Mouse (Mus musculus): ENCODE data around the gene Pygl.
A peak's percentile ranks its signal among the peaks of the same experiment; 100 is the strongest.
"Not testable (repeated sequence)": the region's sequence is repeated elsewhere in the genome, so short reads cannot be mapped to it uniquely, and the experiment has no call there.

The Pygl gene

DNA sequence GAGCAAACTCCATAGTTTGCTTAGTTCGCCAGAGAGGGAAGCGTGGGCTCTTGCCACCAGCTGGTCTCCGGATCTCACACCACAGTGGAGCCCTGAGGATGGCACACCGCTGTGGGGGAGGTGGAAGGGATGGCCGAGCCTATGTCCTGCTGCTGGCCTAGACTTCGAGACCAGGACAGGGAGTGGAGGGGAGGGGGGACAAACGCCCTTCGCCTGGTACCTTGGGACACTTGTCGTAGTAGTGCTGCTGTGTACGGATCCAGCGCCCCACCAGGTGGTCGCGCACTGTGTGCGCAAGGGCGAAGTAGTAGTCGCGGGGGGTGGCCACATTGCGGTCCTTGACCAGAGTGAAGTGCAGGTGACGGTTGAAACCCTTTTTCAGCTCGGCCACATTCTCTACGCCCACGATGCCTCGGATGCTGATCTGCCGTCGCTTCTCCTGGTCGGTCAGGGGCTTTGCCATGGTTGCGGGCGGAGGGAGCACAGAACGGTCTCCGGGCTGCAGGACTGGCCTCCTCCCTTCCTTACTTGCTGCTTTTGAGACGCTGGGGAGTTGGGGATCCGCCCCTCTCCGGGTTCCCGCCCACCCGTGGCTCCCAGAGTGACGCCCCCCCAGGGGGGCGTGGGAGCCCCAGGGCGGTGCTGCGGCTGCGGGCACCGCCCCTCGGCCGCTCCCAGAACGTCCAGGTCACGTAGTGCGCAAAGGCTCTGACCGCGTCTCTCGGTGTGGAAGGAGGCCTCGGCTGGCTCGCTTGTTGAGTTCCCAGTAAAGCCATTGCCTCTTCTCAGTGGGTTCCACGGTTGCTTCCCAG lies 4.0 kb downstream of the Pygl start:
- DNase-seq (ENCODE audit: low spot score in 2 of 2): peak; percentile 81 to 88

DNA sequence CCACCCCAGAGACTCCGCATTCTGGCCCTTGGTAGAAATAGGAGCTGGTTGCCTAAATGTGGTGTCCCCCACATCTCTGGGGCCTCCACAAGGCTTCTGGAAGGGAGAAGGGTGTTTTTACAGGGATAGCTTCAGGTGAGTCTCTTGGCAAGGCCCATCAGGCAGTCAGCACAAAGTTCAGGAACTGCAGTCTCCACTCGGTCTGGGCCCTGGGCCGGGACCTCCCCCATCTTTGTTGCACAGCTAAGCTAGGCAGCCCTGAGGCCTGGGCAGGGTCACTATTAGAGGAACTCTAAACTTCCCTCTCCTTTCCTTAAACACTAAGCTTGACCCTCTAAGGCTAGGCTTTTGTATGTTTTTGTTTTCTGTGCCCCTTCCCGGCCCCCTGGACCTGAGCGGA lies 4.6 kb downstream of the Pygl start:
- no peak for DNase-seq (ENCODE audit: low spot score in 2 of 2)

- DNase-seq (ENCODE audit: low spot score in 2 of 2): no peak
These were observed 8.0 kb downstream of the Pygl start for GRCm38 (mm10) chr12:70223331-70223730.

- DNase-seq (ENCODE audit: low spot score in 2 of 2): no peak
These were observed 9.9 kb downstream of the Pygl start for GRCm38 (mm10) chr12:70221425-70221824.

DNA sequence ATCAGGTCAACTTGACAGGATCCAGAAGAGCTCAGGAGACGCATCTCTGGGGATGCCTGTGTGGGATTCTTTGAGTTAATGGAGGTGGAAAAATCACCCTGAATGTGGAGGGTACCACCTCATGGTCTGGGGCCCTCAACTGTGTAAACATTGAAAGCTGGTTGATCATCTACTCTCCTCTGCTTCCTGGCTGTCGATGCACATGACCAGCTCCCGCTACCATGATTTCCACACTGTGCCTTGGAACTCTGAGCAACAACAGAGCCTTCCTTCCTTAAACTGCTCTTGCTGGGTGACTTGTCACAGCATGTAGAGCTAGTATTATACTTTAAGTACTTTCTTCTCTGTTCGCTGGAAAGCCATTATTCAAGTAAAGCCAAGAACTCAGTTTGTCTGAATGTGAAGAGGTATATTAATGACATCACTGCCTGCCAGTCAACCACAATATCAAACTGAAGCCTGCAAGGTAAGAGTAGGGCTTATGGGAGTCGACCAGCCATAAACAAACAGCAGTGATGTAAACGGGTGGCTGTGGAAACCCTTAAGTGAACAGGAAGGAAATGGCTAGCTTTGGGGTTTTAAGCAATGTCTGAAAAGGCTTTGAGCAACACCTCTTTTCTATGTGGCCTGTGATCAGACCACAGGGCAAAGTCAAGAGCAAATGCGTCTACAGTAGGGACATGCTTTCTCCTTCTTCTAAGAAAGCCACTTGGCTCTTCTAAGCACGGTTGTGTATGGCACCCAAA lies 12.3 kb downstream of the Pygl start:
- no peak for DNase-seq (ENCODE audit: low spot score in 2 of 2)

GRCm38 (mm10) chr12:70216229-70216800 lies 15.0 kb downstream of the Pygl start:
- DNase-seq (ENCODE audit: low spot score in 2 of 2): no peak

DNA sequence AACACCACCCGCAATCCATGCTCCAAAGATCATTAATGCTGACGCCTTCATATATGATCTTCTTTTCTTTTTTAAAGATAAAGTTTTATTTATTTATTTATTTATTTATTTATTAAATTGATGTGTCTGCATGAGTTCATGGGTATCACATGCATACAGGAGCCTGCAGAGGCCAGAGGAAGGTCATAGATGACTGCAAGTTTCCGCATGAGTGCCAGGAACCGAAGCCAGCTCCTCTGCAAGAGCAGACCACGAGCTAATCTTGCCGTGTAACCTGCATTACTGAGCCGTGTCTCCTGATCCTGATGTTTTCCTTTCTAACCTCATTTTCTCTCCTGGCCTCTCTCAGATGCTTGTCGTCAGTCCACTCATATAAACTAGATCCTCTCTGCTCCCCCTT lies 17.0 kb downstream of the Pygl start:
- no peak for DNase-seq (ENCODE audit: low spot score in 2 of 2)

DNA sequence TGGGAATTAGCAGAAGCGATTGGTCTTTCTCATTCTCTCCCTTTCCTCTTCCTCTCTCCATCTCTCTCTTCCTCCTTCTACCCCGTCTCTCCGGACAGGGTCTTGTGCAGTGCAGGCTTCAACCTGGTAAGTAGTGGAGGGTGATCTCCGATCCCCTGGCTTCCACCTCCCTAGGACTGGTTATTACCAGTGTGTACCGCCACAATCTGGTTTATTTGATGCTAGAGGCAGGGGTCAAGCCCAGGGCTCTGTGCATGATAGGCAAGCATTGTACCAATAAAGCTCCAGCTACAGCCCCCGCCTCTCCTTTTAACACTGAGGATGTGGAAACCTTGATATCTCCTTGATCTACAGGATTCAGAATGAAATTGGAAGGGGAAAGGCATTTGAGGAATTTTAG lies 17.7 kb downstream of the Pygl start:
- DNase-seq (ENCODE audit: low spot score in 2 of 2): no peak

- DNase-seq (ENCODE audit: low spot score in 2 of 2): no peak
These were observed 18.8 kb downstream of the Pygl start for GRCm38 (mm10) chr12:70212501-70212900.

DNA sequence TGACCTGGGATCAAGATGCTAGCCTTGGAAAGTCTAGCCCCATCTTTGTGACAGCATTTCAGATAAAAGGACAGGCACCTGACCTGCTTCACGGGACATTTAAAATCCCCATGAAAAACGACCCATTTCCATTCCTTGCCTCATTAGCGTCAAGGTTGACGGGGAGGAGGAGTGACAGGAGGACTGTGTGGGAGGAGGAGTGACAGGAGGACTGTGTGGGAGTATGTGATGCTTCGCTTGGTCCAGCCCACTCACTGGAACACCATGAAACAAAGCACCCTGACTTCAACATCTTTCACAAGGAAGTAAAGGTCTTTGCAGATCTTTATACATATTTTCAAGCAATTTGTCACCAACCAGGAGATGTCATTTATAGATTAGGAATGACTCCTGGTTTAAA lies 23.1 kb downstream of the Pygl start:
- no peak for DNase-seq (ENCODE audit: low spot score in 2 of 2)

GRCm38 (mm10) chr12:70204433-70204832 lies 26.9 kb downstream of the Pygl start:
- no peak for DNase-seq (ENCODE audit: low spot score in 2 of 2)

DNA sequence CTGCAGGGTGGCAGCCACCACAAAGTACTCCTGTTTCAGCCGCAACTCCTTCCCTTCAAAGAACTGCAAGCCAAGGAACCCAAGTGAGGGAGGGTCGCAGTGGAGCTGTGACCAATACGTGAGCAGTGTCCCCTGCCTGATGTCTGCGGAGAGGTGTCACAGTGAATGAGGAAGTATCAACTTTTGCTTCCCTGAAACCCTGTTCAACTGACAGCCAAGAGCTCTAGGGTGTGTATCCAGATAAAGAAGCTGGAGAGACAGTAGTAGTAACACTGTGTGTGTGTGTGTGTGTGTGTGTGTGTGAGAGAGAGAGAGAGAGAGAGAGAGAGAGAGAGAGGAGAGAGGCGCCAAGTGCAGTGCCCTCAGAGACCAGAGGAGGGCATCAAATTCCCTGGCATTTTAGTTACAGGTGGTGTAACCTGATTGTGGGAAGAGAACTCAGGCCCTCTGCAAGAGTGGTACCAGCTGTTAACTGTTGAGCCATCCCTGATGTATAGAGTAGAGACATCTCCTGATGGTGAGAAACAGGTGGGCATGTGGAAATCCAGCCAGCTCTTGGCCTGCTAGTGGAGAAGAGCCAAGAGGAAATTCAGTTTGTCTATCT lies 29.3 kb downstream of the Pygl start:
- DNase-seq (ENCODE audit: low spot score in 2 of 2): no peak

DNA sequence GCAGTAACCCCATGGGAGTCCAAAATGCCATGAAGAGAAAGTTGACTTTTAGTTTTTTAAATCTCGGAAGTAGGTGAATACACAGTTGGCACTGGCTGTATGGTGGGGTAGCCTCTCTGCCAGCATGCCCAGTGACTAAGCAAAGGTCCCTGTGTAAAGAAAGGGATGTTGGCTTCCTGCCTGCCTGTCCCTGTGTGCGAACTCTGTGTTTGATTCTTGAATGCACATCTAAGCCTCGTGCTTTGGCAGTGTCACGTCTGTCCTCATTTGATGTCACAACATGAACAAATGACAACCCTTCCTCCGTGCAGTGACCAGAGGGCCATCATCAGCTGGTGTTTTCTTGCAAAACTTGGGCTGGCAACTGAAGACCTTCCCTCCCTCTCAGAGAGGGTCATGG lies 34.9 kb downstream of the Pygl start:
- peak in 1 of 2 experiments; percentile 28 for DNase-seq (ENCODE audit: low spot score in 2 of 2)

GRCm38 (mm10) chr12:70195426-70195825 lies 35.9 kb downstream of the Pygl start:
- no peak for DNase-seq (ENCODE audit: low spot score in 2 of 2)

- DNase-seq (ENCODE audit: low spot score in 2 of 2): no peak
These were observed 39.0 kb downstream of the Pygl start for GRCm38 (mm10) chr12:70192267-70192727.

DNA sequence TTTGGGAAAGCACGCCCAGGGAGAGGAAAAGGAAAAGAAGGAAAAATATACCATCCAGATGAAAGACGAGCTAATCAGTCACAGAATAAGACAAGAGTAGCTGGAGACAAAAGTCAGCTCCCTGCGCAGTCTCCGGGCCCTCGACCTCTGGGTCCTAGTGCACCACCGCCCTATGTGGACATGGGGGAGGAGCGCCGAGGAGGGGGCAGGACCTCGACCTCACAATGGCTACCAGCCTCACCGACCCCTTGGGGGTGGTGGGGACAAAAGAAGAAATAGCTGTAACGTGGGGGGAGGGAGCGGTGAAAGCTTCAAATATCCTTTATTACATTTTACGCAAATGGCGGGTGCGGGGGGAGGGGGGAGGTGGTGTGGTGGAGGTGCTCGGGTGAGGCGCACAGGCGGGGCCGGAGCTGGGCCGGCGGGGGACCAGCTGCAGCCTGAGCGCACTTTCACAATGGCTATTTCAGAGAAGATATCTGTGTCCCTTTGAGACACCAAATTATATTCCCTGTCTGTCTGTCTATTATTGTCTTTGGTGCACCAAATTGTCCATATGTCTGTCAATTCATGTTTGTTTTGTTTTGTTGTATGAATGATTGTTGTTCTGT lies 47.0 kb downstream of the Pygl start:
- no peak for DNase-seq (ENCODE audit: low spot score in 2 of 2)

GRCm38 (mm10) chr12:70183507-70183906 lies 47.8 kb downstream of the Pygl start:
- DNase-seq (ENCODE audit: low spot score in 2 of 2): not testable (repeated sequence)

- DNase-seq (ENCODE audit: low spot score in 2 of 2): no peak
These were observed 61.3 kb downstream of the Pygl start for GRCm38 (mm10) chr12:70169969-70170368.

GRCm38 (mm10) chr12:70167950-70168349 lies 63.3 kb downstream of the Pygl start:
- DNase-seq (ENCODE audit: low spot score in 2 of 2): no peak

DNA sequence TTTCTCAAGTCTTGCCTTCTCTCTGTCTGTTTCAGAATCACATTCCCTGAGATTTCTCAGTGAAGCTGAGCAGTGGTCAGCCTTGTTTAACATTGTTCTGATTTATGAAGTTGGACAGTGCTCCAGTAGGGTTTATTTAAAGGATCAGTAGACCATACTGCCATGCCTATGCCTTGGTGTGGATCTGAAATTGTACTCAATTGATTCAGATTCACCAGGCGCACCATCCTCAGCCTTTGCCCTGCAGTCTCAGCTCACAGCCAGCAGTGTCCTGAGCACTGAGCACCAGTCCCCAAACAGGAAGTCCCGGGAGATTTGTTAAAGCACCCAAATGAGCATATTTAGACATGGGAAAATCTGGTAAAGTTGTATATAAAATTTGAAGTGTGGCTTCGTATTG lies 66.5 kb downstream of the Pygl start:
- DNase-seq (ENCODE audit: low spot score in 2 of 2): no peak

- no peak for DNase-seq (ENCODE audit: low spot score in 2 of 2)
These were observed 70.2 kb downstream of the Pygl start for GRCm38 (mm10) chr12:70161057-70161456.
